Mouse (Mus musculus): ENCODE results near the gene Man1b1.
A peak's percentile ranks its signal among the peaks of the same experiment; 100 is the strongest.

The Man1b1 gene

GRCm38 (mm10) chr2:25364313-25364712 is 32.2 kb downstream of the Man1b1 start:
- DNase-seq (ENCODE audit: low read depth, low spot score), result no peak

GRCm38 (mm10) chr2:25364761-25365090 is 32.6 kb downstream of the Man1b1 start:
- no peak for DNase-seq (ENCODE audit: low read depth, low spot score)

DNA sequence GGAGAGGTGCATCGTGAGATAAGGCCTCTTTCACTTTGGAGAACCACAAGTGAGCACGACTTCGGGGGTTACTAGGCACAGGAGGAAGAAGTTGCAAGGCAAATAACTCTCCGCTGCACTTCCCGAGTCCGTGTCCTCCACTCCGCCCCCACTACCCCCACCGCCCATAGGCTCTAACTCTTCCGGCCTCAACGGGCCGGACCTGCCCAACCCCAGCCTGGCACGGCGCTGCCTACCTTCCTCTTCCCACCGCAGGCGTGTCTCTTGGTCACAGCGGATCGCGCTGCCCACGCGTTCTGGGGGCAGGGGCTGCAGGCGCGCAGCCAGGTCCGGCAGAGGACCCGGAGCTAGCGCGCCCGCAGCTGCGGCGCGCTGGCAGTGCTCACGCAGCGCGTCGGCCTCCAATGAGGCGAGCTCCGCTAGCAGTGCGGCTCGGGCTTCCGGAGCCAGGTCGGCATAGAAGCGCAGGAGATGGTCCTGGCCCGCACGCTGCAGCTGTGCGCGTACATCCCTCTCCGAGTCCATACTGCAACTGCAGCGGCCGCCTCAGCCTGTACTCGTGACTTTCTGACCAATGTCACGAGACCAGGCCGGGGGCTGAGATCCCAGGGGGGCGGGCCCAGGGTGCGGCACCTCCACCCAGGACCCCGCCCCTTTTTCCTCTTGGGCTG is 33.1 kb downstream of the Man1b1 start, which contains the start of gene Uap1l1:
Gene Uap1l1 (minus strand): TSS at position 592 of the 671 bp plus-strand sequence.
- DNase-seq (ENCODE audit: low read depth, low spot score), result peak; percentile 76

DNA sequence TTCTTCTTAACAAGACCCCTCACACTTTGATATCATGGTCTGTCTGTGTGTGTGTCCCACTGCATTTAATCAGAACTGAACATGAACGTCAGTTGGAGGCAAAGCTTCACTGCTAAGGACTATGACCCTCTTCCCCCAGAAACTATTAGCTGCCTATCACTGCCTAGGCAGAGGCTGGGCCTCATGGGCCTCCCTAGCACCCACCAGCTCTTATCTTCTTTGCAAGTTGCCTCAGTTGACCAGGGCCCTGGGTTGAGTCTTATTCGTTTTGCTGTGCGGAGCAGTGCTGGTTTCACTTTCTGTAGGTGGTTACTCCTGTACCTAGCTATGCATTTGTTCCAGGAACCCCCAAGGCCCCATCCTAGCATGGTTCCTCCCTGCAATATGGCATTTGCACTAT is 37.9 kb downstream of the Man1b1 start:
- no peak for DNase-seq (ENCODE audit: low read depth, low spot score)

DNA sequence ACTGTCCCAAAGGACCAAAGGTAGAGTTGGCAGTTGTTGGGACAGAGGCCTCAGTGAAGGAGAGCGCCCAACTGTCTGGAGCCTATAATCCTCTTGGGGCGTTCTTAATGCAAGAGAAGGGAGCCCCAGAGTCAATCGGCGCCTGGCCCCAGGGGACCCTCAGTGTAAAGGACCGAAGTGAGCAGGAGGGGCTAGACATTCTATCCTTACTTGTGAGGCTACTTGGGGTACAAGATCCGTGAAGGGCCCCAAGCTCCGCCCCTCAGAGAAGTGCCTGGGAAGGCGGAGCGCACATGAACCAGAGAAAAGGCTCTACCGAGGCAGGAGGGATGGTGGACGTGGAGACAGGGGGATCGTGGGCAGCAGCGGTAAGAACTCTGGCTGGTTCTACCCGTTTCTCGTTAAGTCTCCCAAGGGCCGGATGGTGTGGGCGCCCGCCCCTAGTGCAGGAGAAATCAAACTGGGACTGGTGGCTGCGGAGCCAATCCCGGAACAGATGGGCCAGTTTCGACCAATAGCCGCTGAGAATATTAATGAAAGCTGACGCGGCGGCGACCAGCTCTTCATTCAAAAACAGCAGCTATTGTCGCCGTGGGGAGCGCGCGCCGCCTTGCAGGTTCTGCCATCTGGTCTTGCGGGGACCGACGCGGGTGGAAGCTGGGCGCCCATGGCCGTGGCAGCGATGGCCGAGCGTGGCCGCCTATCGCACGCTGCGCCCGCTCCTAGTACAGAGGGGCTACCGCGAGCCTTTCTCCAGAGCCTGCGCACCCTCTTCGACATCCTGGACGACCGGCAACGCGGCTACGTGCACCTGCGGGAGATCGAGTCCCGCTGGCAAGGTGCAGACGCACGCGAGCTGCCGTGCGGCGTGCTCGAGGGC is 39.9 kb downstream of the Man1b1 start, which contains the start of gene Sapcd2:
Gene Sapcd2 (plus strand): TSS at position 558 of the 880 bp plus-strand sequence.
- peak; percentile 96 for DNase-seq (ENCODE audit: low read depth, low spot score)

GRCm38 (mm10) chr2:25372644-25373391 is 40.7 kb downstream of the Man1b1 start:
- no peak for DNase-seq (ENCODE audit: low read depth, low spot score)

- DNase-seq (ENCODE audit: low read depth, low spot score), result no peak
These were observed 41.3 kb downstream of the Man1b1 start for GRCm38 (mm10) chr2:25373431-25373830.

- peak; percentile 71 for DNase-seq (ENCODE audit: low read depth, low spot score)
These were observed 44.5 kb downstream of the Man1b1 start for GRCm38 (mm10) chr2:25376589-25376988.

DNA sequence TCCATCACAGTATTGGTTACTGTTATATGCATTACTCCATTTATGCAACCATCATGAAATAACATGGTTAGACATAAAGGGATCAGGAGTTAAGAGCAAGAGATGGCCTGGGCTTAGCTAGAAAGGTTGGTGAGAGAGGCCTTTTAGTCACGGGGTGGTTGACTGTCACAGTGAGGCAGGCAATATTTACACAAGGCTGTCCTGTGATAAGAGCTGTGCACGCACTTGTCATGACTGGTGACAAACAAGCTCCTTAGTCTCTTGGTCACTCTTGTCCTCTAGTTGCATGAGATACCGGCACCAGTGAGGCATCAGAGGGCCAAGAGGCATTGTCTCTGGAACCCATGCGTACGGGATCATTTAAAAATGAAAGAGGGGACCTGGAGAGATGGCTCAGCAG is 52.4 kb downstream of the Man1b1 start:
- no peak for DNase-seq (ENCODE audit: low read depth, low spot score)

GRCm38 (mm10) chr2:25391266-25391665 is 59.1 kb downstream of the Man1b1 start:
- DNase-seq (ENCODE audit: low read depth, low spot score), result no peak

DNA sequence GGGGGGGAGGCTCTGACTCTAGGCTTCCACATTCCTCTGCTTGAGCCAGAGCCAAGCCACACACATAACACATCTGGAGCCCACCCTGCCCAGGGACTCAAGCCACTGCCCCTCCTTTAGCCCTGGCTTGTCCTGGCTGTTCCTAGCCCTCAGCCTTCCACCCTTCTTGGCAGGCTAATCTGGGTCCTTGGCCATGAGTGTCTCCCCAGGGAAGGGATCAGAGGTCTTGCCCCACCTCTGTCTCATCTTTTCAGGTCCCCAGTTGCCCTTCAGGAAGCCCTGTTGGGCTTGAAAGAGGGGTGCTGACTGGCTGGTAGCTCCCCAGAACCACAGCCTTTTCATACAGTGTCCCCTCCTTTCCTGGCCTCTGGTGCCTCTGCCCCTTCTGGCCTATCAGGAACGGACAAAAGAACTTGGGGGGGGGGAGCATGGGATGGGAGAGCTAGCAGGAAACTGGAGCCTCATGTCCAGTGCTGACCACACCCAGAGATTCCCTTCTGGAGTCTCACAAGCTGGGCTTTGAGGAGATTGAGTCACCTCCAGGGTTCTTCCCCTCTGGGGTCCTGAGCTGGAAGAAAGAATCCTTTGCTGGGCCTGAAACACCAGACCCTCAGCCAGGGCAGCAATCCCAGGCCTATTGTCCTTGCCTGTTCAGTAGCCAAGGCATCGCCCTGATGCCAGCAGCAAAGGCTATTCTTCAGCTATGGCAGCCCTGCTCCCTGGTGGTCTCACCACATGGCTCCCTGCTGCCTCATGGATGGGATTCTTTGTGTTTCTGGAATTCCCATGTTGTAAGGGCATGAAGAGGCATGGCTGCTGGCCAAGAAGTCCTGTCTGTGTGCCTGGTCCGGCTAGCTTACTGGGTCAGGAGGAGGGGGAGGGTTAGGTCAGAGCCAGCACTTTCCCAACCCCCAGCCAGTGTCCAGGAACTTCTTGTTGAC is 62.4 kb downstream of the Man1b1 start:
- peak; percentile 29 for DNase-seq (ENCODE audit: low read depth, low spot score)

GRCm38 (mm10) chr2:25395721-25396596 is 63.8 kb downstream of the Man1b1 start, which contains the start of gene Entpd2:
Gene Entpd2 (plus strand): TSS chr2:25395874.
- peak; percentile 60 for DNase-seq (ENCODE audit: low read depth, low spot score)

DNA sequence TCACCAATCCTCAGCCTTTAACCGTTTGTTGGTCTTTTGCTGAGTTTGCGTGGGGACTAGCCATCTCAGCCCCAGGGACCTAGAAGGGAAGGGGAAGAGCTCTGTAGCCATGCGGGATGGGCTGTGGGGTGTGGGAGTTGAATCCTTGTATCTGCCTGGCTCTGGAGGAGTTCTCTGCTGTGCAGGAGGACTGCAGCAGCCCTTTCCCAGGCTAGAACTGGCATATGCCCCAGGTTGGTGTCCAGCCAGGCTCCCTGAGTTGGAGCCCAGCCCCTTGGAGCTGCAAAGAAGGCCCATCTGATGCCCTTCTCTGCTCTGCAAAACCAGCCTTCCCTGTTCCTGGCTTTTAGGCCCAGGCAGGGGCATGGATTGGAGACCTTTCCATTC is 64.5 kb downstream of the Man1b1 start:
- peak; percentile 86 for DNase-seq (ENCODE audit: low read depth, low spot score)

- no peak for DNase-seq (ENCODE audit: low read depth, low spot score)
These were observed 64.9 kb downstream of the Man1b1 start for GRCm38 (mm10) chr2:25397010-25397409.

GRCm38 (mm10) chr2:25398065-25398464 is 65.9 kb downstream of the Man1b1 start:
- DNase-seq (ENCODE audit: low read depth, low spot score), result no peak

DNA sequence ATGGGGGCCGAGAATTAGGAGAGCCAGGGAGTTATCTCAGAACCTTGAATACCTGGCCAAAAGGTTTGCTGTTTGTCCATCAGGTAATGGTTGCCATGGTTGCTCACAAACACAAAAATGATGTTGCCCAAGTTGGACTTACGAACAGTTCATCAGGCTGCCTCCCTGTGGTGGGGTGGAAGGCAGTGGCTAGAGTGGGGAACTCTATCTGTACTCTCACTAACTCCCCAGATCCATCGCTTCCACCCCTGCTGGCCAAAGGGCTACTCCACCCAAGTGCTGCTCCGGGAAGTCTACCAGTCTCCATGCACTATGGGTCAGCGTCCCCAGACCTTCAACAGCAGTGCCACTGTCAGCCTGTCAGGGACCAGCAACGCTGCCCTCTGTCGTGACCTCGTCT is 66.9 kb downstream of the Man1b1 start, which contains the start of gene Npdc1:
Gene Npdc1 (plus strand): TSS at position 301 of the 400 bp plus-strand sequence.
- DNase-seq (ENCODE audit: low read depth, low spot score), result no peak

- DNase-seq (ENCODE audit: low read depth, low spot score), result no peak
These were observed 68.2 kb downstream of the Man1b1 start for GRCm38 (mm10) chr2:25400291-25400690.

DNA sequence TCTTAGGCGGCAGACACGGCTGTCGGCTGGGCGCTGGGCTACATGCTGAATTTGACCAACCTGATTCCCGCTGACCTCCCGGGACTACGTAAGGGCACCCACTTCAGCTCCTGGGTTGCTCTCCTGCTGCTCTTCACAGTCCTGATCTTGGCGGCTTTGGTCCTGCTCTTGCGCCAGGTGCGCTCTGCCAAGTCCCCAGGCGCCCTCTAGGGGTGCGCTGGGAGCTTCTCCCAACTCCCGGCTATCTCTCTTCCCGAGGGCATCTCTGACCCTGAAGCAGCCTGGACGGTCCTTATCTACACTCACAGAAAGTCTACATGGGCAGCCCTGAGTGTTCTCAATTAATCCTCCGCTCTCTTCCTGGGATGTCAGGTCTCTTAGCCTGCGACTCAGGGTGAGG is 68.6 kb downstream of the Man1b1 start:
- DNase-seq (ENCODE audit: low read depth, low spot score), result peak; percentile 86
